Mouse (Mus musculus): ENCODE data around the gene Olfr1274-ps.
"Not testable (repeated sequence)": the region's sequence is repeated elsewhere in the genome, so short reads cannot be mapped to it uniquely, and the experiment has no call there.

Gene Olfr1274-ps

GRCm38 (mm10) chr2:90398633-90399107, at the start of gene Olfr1274-ps:
Gene Olfr1274-ps (plus strand): TSS chr2:90398683.
- not testable (repeated sequence) for DNase-seq (ENCODE audit: low spot score in 2 of 2)

- not testable (repeated sequence) for DNase-seq (ENCODE audit: low spot score in 2 of 2)
Measured at GRCm38 (mm10) chr2:90351047-90351446, 47.4 kb upstream of the Olfr1274-ps start.

GRCm38 (mm10) chr2:90351540-90351939, 46.9 kb upstream of the Olfr1274-ps start:
- not testable (repeated sequence) for DNase-seq (ENCODE audit: low spot score in 2 of 2)

- DNase-seq (ENCODE audit: low spot score in 2 of 2), result not testable (repeated sequence)
Measured at GRCm38 (mm10) chr2:90359229-90359628, 39.3 kb upstream of the Olfr1274-ps start.

- DNase-seq (ENCODE audit: low spot score in 2 of 2), result not testable (repeated sequence)
Measured at GRCm38 (mm10) chr2:90360199-90360598, 38.3 kb upstream of the Olfr1274-ps start.

- DNase-seq (ENCODE audit: low spot score in 2 of 2), result not testable (repeated sequence)
Measured at GRCm38 (mm10) chr2:90414110-90414821, 15.8 kb downstream of the Olfr1274-ps start.

- not testable (repeated sequence) for DNase-seq (ENCODE audit: low spot score in 2 of 2)
Measured at GRCm38 (mm10) chr2:90422282-90422681, 23.8 kb downstream of the Olfr1274-ps start.

- not testable (repeated sequence) for DNase-seq (ENCODE audit: low spot score in 2 of 2)
Measured at GRCm38 (mm10) chr2:90424937-90425336, 26.5 kb downstream of the Olfr1274-ps start.

- DNase-seq (ENCODE audit: low spot score in 2 of 2), result not testable (repeated sequence)
Measured at GRCm38 (mm10) chr2:90428988-90429717, 30.7 kb downstream of the Olfr1274-ps start.

GRCm38 (mm10) chr2:90429782-90430181, 31.3 kb downstream of the Olfr1274-ps start:
- DNase-seq (ENCODE audit: low spot score in 2 of 2), result not testable (repeated sequence)

GRCm38 (mm10) chr2:90437453-90437852, 39.0 kb downstream of the Olfr1274-ps start:
- not testable (repeated sequence) for DNase-seq (ENCODE audit: low spot score in 2 of 2)

GRCm38 (mm10) chr2:90440169-90440568, 41.7 kb downstream of the Olfr1274-ps start:
- not testable (repeated sequence) for DNase-seq (ENCODE audit: low spot score in 2 of 2)

- DNase-seq (ENCODE audit: low spot score in 2 of 2), result not testable (repeated sequence)
Measured at GRCm38 (mm10) chr2:90441811-90442210, 43.3 kb downstream of the Olfr1274-ps start.

GRCm38 (mm10) chr2:90443811-90444210, 45.3 kb downstream of the Olfr1274-ps start:
- DNase-seq (ENCODE audit: low spot score in 2 of 2), result no peak

GRCm38 (mm10) chr2:90448967-90449740, 50.7 kb downstream of the Olfr1274-ps start:
- no peak for DNase-seq (ENCODE audit: low spot score in 2 of 2)

GRCm38 (mm10) chr2:90452380-90452779, 53.9 kb downstream of the Olfr1274-ps start:
- no peak for DNase-seq (ENCODE audit: low spot score in 2 of 2)

Measured in spleen, postnatal 10 days (tissue).